ENCODE assay signal across 15 mouse cellular contexts in genomic region chr9:28705796-28706195, GRCm38 (mm10).
"Had no signal": no experiment of that assay in that cellular context is flagged by ENCODE, and none has a peak within 500 bp of the region (broad histone marks: within the 10 kb centered on the region; RNA-seq: fewer than 3 reads in every experiment).

No protein-coding gene starts in this region.

- DNase-seq: kidney, postnatal 10 days; kidney, postnatal 36 days; layer of hippocampus, postnatal 36 days; liver; lung, adult 18-20 months; lung, postnatal 10 days; lung, postnatal 36 days; right cerebral cortex, adult 18-20 months; right cerebral cortex, postnatal 14 days; right cerebral cortex, postnatal 4 days; thymus, adult 2 months; thymus, postnatal 14 days; thymus, postnatal 4 days had no signal

- ATAC-seq: liver, embryonic 12.5 days; midbrain, embryonic 13.5 days had no signal
